Mouse (Mus musculus): ENCODE results near the gene Ppie. TPM values are rescaled to one million over a fixed set of nuclear protein-coding genes. Genes with fewer than 3 reads are reported as not detected.

Gene Ppie
- total RNA-seq, 2 experiments from 2014 or later = 52.5 to 64.9 TPM

Other genes starting within 250 kb of the Ppie start
- 0.10 and 0.22 TPM in 2 replicates for gene Mfsd2a, start 178.8 kb downstream of the Ppie start, total RNA-seq (2015)
- 0.20 TPM in 1 of 2 replicates, not detected in the other for gene Mfsd2a, start 178.8 kb downstream of the Ppie start, total RNA-seq (2017)
- gene Mycl, start 144.3 kb downstream of the Ppie start, total RNA-seq (2015) = 0.12 and 0.54 TPM in 2 replicates
- 0.54 and 2.0 TPM in 2 replicates for gene Mycl, start 144.3 kb downstream of the Ppie start, total RNA-seq (2017)
- gene Trit1, start 123.4 kb downstream of the Ppie start, total RNA-seq (2015) = 11.3 and 14.5 TPM in 2 replicates
- gene Trit1, start 123.4 kb downstream of the Ppie start, total RNA-seq (2017) = 19.3 and 26.1 TPM in 2 replicates
- not detected in 2 replicates for gene Bmp8b, start 34.8 kb downstream of the Ppie start, total RNA-seq (2015)
- not detected in 2 replicates for gene Bmp8b, start 34.8 kb downstream of the Ppie start, total RNA-seq (2017)
- not detected in 2 replicates for gene Oxct2b, start 23.7 kb downstream of the Ppie start, total RNA-seq (2015)
- gene Oxct2b, start 23.7 kb downstream of the Ppie start, total RNA-seq (2017) = not detected in 2 replicates
- gene Hpcal4, start 43.3 kb upstream of the Ppie start, total RNA-seq (2015) = not detected in 2 replicates
- gene Hpcal4, start 43.3 kb upstream of the Ppie start, total RNA-seq (2017) = not detected in 2 replicates
- not detected in 2 replicates for gene Nt5c1a, start 61.6 kb upstream of the Ppie start, total RNA-seq (2015)
- 0.88 TPM in 1 of 2 replicates, not detected in the other for gene Nt5c1a, start 61.6 kb upstream of the Ppie start, total RNA-seq (2017)
- gene Heyl, start 93.6 kb upstream of the Ppie start, total RNA-seq (2015) = not detected in 2 replicates
- not detected in 2 replicates for gene Heyl, start 93.6 kb upstream of the Ppie start, total RNA-seq (2017)
- 141 and 168 TPM in 2 replicates for gene Pabpc4, start 122.4 kb upstream of the Ppie start, total RNA-seq (2015)
- 118 and 136 TPM in 2 replicates for gene Pabpc4, start 122.4 kb upstream of the Ppie start, total RNA-seq (2017)
- gene Oxct2a, start 183.7 kb upstream of the Ppie start, total RNA-seq (2015) = not detected in 2 replicates
- gene Oxct2a, start 183.7 kb upstream of the Ppie start, total RNA-seq (2017) = not detected in 2 replicates
- 0.17 TPM in 1 of 2 replicates, not detected in the other for gene Bmp8a, start 203.3 kb upstream of the Ppie start, total RNA-seq (2015)
- gene Bmp8a, start 203.3 kb upstream of the Ppie start, total RNA-seq (2017) = 0.12 TPM in 1 of 2 replicates, not detected in the other

Measured in megakaryocyte progenitor cell, adult 5-6 weeks (primary cell).